Mouse (Mus musculus) midbrain, embryonic 10.5 days (tissue): ENCODE data around the gene Tcl1. TPM values are rescaled to one million over a fixed set of nuclear protein-coding genes. Genes with fewer than 3 reads are reported as not detected.

Experiments
- polyA plus RNA-seq: library from polyadenylated mRNA; unstranded; fragments of >200 nt; fragmentation: Nextera tagmentation; extraction: Ambion mirVana; gene quantifications from 2 replicates; pipeline ENCODE4 v1.2.1, GENCODE M21; 2016

The Tcl1 gene
- polyA plus RNA-seq, 1 experiment from 2014 or later: not detected

Other genes with a start within 250 kb of the Tcl1 start
- gene Syne3, start 213.0 kb downstream of the Tcl1 start, polyA plus RNA-seq: 0.10 and 0.14 TPM in 2 replicates
- 217 and 246 TPM in 2 replicates for gene Glrx5, start 190.1 kb downstream of the Tcl1 start, polyA plus RNA-seq
- gene Tcl1b2, start 76.8 kb downstream of the Tcl1 start, polyA plus RNA-seq: not detected in 2 replicates
- gene Tcl1b1, start 63.1 kb downstream of the Tcl1 start, polyA plus RNA-seq: not detected in 2 replicates
- gene Tcl1b5, start 46.4 kb downstream of the Tcl1 start, polyA plus RNA-seq: not detected in 2 replicates
- not detected in 2 replicates for gene Tcl1b3, start 31.8 kb downstream of the Tcl1 start, polyA plus RNA-seq
- gene Tcl1b4, start 20.8 kb downstream of the Tcl1 start, polyA plus RNA-seq: not detected in 2 replicates
- gene Tunar, start 111.1 kb upstream of the Tcl1 start, polyA plus RNA-seq: 0.16 and 0.42 TPM in 2 replicates
- gene D430019H16Rik, start 231.1 kb upstream of the Tcl1 start, polyA plus RNA-seq: 2.2 and 3.4 TPM in 2 replicates